Mouse (Mus musculus): Measurements from ENCODE around the gene Gm38392. TPM values are rescaled to one million over a fixed set of nuclear protein-coding genes. Genes with fewer than 3 reads are reported as not detected.

Gene Gm38392
- 0.69 TPM in 1 of 2 replicates, not detected in the other for total RNA-seq (2014; rRNA removed)
- 0.16 TPM in 1 of 2 replicates, not detected in the other for polyA plus RNA-seq (2015; fragmentation: Nextera tagmentation; extraction: Ambion mirVana)

DNA sequence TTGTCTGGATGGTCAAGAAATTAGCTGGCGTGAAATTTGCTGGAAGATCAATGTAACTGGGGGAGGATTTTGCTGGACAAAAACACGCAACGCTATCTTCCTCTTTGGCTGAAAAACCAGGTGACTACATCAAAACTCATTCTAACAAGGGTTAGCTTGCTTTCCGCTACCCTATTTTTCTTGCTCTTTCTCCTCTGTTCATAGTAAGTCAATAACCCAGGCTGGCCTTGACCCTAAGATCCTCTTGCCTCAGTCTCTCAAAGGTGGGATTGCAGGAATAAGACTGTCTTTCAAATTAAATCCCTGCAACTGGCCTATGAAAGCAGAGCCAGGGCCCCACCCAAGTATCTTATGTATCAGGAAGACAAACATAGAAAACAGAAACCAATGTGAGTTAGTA lies at the start of gene Gm38392:
TSS of gene Gm38392 (minus strand) at position 101 of the 400 bp plus-strand sequence.
- H3K9me3 ChIP-seq (ENCODE audit: low read length): no peaks in the 10 kb centered on the region
- no peaks in the 10 kb centered on the region for H3K36me3 ChIP-seq (ENCODE audit: insufficient read depth)
- H3K4me2 ChIP-seq (ENCODE audit: low read depth): no peak within 1 kb of the TSS
- DNase-seq: no peak
- no peak for ATAC-seq
- TF ChIP-seq CTCF (IDR thresholded peaks at IDR 0.05; ENCODE audit: low read depth): no peak
- no peaks in the 10 kb centered on the region for H3K27me3 ChIP-seq (ENCODE audit: insufficient read depth, low read length)
- H3K4me1 ChIP-seq (ENCODE audit: insufficient read depth): no peaks in the 10 kb centered on the region
- no peak within 1 kb of the TSS for H3K4me3 ChIP-seq (ENCODE audit: low read depth, low read length)
- no peak within 1 kb of the TSS for H3K9ac ChIP-seq
- WGBS: 100% methylated on average over 4 of the region's 4 CpGs
- no peak within 1 kb of the TSS for H3K27ac ChIP-seq (ENCODE audit: low read depth, low read length)

- Histone ChIP-seq H3K36me3 (ENCODE audit: insufficient read depth) (no peaks in the 10 kb centered on the region), H3K4me3 (ENCODE audit: low read depth, low read length) (peak within 1 kb of the TSS; percentile 89), H3K9ac (peak within 1 kb of the TSS; percentile 88), H3K4me1 (ENCODE audit: insufficient read depth) (peaks cover 16% of the 10 kb centered on the region; the same call in 1 of the 2 replicates), H3K4me2 (ENCODE audit: low read depth) (peak within 1 kb of the TSS; percentile 78), H3K27ac (ENCODE audit: low read depth, low read length) (peak within 1 kb of the TSS; percentile 95), H3K9me3 (ENCODE audit: low read length) (no peaks in the 10 kb centered on the region), H3K27me3 (ENCODE audit: insufficient read depth, low read length) (no peaks in the 10 kb centered on the region)
- ATAC-seq: peak; percentile 98
- no peak for TF ChIP-seq CTCF (IDR thresholded peaks at IDR 0.05; ENCODE audit: low read depth)
- 4% methylated on average over 58 of the region's 66 CpGs for WGBS
- DNase-seq: peak; percentile 96
Observed at GRCm38 (mm10) chr3:88336058-88337013, 49.3 kb upstream of the Gm38392 start, which contains the start of the genes Tmem79 and Smg5. Tmem79 (minus strand) TSS chr3:88336148. Smg5 (plus strand) TSS chr3:88336260.

DNA sequence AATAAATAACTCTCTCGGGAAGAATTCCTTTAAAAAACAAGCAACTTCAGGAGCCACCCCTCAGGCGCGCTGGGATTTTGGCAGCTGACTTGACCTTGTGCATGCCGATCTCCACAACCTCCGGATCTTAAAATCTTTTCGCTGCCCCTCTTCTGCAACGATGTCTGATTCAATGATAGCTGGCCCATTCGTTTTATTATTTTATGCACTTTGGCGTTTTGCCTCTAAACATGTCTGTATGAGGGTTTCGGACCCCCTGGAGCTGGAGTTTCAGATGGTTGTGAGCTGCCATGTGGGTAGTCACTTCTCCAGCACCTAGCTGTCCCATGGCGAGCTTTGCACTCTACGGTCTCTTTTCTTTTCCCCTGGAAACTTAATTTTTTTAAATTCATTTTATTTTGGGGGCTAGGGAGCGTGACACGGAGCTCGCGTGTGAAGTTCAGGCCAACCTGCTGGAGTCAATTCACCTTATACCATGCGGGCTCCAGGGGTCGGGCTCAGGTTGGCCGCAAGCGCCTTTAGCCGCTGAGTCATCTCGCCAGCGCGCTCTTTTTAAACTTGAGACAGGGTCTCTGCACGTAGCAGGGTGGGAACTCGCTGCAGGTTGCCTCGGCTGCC lies 48.5 kb upstream of the Gm38392 start:
- H3K27me3 ChIP-seq (ENCODE audit: insufficient read depth, low read length): no peaks in the 10 kb centered on the region
- no peak for TF ChIP-seq CTCF (IDR thresholded peaks at IDR 0.05; ENCODE audit: low read depth)
- H3K36me3 ChIP-seq (ENCODE audit: insufficient read depth): no peaks in the 10 kb centered on the region
- H3K9ac ChIP-seq: peak overlapping the region; percentile 88
- ATAC-seq: peak; percentile 48
- peak overlapping the region; percentile 89 for H3K4me3 ChIP-seq (ENCODE audit: low read depth, low read length)
- 2% methylated on average over 27 of the region's 27 CpGs for WGBS
- DNase-seq: no peak
- H3K9me3 ChIP-seq (ENCODE audit: low read length): no peaks in the 10 kb centered on the region
- H3K4me2 ChIP-seq (ENCODE audit: low read depth): peak overlapping the region; percentile 78
- peaks cover 16% of the 10 kb centered on the region; the same call in 1 of the 2 replicates for H3K4me1 ChIP-seq (ENCODE audit: insufficient read depth)
- peak overlapping the region; percentile 95 for H3K27ac ChIP-seq (ENCODE audit: low read depth, low read length)

GRCm38 (mm10) chr3:88334902-88335435 lies 48.0 kb upstream of the Gm38392 start:
- Histone ChIP-seq H3K27ac (ENCODE audit: low read depth, low read length) (no peak overlapping the region), H3K4me1 (ENCODE audit: insufficient read depth) (peaks cover 16% of the 10 kb centered on the region; the same call in 1 of the 2 replicates), H3K4me2 (ENCODE audit: low read depth) (peak overlapping the region; percentile 78), H3K36me3 (ENCODE audit: insufficient read depth) (no peaks in the 10 kb centered on the region), H3K27me3 (ENCODE audit: insufficient read depth, low read length) (no peaks in the 10 kb centered on the region), H3K4me3 (ENCODE audit: low read depth, low read length) (peak overlapping the region; percentile 89), H3K9ac (peak overlapping the region; percentile 88; the same call in 1 of the 2 replicates), H3K9me3 (ENCODE audit: low read length) (no peaks in the 10 kb centered on the region)
- ATAC-seq: no peak
- DNase-seq: no peak
- no peak for TF ChIP-seq CTCF (IDR thresholded peaks at IDR 0.05; ENCODE audit: low read depth)
- WGBS: 35% methylated on average over 3 of the region's 3 CpGs

GRCm38 (mm10) chr3:88334029-88334658 lies 47.1 kb upstream of the Gm38392 start:
- 71% methylated on average over 12 of the region's 12 CpGs for WGBS
- ATAC-seq (no peak), DNase-seq (no peak)
- H3K27ac ChIP-seq (ENCODE audit: low read depth, low read length): no peak overlapping the region
- no peak overlapping the region for H3K4me3 ChIP-seq (ENCODE audit: low read depth, low read length)
- H3K27me3 ChIP-seq (ENCODE audit: insufficient read depth, low read length): no peaks in the 10 kb centered on the region
- no peak overlapping the region for H3K9ac ChIP-seq
- no peaks in the 10 kb centered on the region for H3K9me3 ChIP-seq (ENCODE audit: low read length)
- H3K4me1 ChIP-seq (ENCODE audit: insufficient read depth): peaks cover 16% of the 10 kb centered on the region; the same call in 1 of the 2 replicates
- 0 out of 2 replicates have a peak, but pooled peaks cover 6% of the 10 kb centered on the region for H3K36me3 ChIP-seq (ENCODE audit: insufficient read depth)
- TF ChIP-seq CTCF (IDR thresholded peaks at IDR 0.05; ENCODE audit: low read depth): no peak
- H3K4me2 ChIP-seq (ENCODE audit: low read depth): no peak overlapping the region

GRCm38 (mm10) chr3:88331282-88331681 lies 44.3 kb upstream of the Gm38392 start:
- Histone ChIP-seq H3K4me2 (ENCODE audit: low read depth) (no peak overlapping the region), H3K9ac (no peak overlapping the region), H3K27me3 (ENCODE audit: insufficient read depth, low read length) (no peaks in the 10 kb centered on the region), H3K4me1 (ENCODE audit: insufficient read depth) (0 out of 2 replicates have a peak, but pooled peaks cover 4% of the 10 kb centered on the region), H3K9me3 (ENCODE audit: low read length) (no peaks in the 10 kb centered on the region), H3K27ac (ENCODE audit: low read depth, low read length) (no peak overlapping the region), H3K36me3 (ENCODE audit: insufficient read depth) (peaks cover 11% of the 10 kb centered on the region; the same call in 1 of the 2 replicates), H3K4me3 (ENCODE audit: low read depth, low read length) (no peak overlapping the region)
- ATAC-seq (no peak), DNase-seq (no peak)
- TF ChIP-seq CTCF (IDR thresholded peaks at IDR 0.05; ENCODE audit: low read depth): peak; percentile 44
- WGBS: 14% methylated on average over 2 of the region's 2 CpGs

Measured in forebrain, postnatal 0 days (tissue).